Mouse (Mus musculus): ENCODE results near the gene Adamtsl2.

Gene Adamtsl2

DNA sequence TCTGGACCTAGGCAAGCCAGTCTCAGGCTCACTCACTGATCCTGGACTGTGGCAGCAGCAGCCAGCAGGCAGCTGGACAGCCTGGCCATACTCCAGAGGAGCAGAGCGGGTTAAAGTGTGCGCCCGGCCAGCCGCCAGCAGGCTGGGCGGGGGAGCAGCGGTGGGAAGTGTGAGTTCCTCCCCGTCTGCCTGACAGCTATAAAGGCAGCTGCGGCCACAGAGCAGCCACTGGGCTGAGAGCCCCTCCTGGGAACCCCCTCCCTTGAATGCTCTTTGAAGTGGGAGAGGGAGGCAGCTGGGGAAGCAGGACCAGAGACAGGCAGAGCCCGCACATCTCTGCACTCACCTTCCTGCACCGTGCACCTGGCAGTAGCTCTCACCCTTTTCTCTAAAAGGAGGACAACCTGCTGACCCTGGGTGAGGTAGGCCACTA lies at the start of gene Adamtsl2:
Gene Adamtsl2 (plus strand): TSS at position 228 of the 433 bp plus-strand sequence.
- DNase-seq (ENCODE audit: low spot score), result peak; percentile 81

DNA sequence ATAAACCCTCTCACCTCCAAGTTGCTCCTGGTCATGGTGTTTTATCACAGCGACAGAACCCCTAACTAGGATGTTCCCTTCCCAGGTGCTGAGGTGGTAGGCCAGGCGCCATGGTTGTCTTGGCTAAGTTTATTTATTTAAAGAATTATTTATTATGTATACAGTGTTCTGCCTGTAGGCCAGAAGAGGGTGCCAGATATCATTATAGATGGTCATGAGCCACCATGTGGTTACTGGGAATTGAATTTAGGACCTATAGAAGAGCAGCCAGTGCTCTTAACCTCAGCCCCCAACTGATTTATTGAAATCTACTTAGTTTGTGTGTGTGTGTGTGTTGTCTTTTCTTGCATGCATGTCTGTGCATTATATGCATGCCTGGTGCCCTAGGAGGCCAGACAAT lies 46.8 kb upstream of the Adamtsl2 start:
- no peak for DNase-seq (ENCODE audit: low spot score)

DNA sequence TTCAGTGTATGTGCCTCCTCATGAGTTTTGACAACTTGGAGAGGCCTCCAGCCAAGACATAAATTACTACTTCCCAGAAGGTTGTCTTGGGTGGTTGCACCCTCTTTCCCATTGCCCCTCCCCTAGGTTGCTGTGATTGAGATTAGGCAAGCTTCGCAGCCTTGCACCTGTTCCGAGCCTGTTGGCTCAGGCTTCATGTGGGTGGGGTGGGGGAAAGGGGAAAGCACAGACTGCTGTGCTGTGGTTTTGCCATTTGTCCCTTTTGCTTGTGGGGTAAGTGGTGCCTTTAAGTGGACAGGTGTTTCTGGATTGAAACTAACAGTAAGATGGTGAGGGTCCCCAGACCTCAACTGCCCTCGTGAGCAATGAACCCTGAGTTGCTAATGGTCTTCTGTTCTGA lies 43.2 kb upstream of the Adamtsl2 start:
- DNase-seq (ENCODE audit: low spot score), result no peak

DNA sequence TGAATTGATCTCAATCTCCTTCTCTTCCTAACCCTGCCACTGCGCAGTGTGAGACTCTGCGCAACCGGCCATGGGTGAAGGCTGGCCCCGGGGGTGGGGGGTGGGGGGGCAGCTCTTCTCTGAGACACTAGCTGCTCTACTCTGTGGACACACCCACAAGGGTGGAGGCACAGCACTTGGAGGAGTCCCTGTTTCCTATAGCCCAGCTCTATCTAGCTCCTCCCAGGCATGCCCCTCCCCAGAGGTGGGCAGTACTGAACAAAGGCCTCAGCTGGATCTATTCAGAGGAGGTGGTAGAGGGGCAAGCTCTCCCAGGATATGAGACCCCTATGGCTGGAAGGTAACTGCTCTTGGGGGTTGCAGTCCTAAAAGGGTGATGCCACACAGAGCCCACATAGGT lies 42.2 kb upstream of the Adamtsl2 start:
- no peak for DNase-seq (ENCODE audit: low spot score)

DNA sequence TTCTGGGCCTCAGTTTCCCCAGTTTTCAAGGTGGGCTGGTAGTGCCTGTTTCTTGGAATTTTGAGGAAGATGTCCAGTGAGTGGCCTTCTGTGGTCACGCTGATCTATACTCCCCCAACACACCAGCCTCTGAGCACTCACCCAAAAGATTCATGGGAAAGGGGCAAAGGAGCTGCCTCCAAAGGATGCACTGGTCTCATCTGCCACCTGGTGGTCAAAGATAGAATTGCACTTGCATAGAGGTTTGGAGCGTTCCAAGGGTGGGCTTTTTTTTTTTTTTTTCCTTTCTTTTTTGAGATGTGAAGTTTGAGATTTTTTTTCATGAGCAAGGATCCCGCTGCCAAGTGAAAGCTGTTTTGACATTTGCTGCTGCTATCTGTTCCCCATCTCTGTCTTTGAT lies 40.6 kb upstream of the Adamtsl2 start:
- peak; percentile 74 for DNase-seq (ENCODE audit: low spot score)

DNA sequence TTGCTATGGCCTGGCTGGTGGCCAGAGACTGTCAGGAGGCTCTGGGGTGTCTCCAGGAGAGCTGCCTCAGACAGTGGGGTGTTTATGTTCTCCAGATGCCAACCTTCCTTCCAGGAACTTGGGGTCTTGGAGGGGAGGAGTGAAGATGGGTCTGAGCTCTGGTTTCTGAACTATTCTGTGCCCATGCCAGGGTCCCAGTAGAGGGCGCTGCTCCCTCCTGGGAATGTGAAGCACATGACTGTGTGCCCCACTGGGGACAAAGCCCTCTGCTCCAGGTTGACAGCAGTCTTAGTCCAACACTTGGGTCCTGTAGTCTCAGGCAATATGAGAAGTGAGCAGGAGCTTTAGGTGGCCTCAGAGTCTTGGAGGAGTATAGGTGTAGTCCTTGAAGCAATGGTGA lies 39.9 kb upstream of the Adamtsl2 start:
- no peak for DNase-seq (ENCODE audit: low spot score)

DNA sequence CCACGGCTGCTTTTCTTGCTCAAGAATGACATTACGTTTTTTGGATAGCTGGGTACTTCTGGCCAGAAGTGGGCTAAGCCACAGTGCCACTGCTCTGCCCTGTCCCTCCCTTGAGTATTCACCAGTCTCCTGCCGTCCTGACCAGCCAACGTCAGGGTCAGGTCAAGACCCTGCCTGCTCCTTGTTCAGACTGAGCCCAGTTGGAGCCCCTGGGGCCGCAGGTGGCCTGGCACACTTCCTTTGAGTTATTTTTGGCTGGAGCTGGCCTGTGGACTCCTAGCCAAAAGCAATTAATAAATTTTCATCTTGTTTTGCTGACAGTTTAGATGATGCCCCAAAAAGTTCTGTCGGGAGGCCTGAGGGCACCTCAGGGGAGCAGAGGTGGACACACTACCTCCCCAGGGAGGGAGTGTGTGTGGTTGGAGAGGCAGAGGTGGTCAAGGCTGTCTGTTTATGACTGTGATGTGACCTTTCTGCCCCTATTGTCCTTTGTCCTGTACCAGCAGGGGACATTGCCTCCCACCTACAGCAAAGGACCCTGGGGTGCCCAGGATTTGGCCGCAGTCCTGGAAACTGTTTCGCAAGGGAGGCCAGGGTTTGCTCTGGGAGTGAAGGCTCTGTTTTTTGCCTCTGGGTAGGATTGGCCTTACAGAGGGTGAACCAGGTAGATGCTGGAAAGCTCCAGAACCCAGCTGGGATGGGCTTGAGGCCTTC lies 36.9 kb upstream of the Adamtsl2 start:
- no peak for DNase-seq (ENCODE audit: low spot score)

- peak; percentile 82 for DNase-seq (ENCODE audit: low spot score)
Measured at GRCm38 (mm10) chr2:27043461-27043860, 35.7 kb upstream of the Adamtsl2 start.

DNA sequence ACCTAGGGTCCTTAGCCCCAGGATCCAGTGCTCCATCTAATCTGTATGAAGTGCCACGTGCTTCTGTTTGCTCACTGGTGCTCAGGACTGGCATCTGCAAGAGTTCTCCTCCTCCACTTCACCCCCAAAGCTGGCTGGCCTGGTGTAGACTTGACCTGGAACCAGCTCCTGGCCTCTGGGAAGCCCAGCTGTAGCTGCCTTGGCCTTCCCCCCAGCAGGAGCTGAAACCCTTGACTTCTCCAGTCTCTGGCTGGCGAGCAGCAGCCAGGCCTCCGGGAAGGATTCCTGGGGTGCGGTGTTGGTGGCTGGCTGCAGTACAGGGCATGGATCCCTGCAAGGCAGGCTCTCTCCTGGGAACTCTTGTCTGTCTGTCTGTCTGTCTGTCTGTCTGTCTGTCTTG lies 35.0 kb upstream of the Adamtsl2 start:
- DNase-seq (ENCODE audit: low spot score), result no peak

DNA sequence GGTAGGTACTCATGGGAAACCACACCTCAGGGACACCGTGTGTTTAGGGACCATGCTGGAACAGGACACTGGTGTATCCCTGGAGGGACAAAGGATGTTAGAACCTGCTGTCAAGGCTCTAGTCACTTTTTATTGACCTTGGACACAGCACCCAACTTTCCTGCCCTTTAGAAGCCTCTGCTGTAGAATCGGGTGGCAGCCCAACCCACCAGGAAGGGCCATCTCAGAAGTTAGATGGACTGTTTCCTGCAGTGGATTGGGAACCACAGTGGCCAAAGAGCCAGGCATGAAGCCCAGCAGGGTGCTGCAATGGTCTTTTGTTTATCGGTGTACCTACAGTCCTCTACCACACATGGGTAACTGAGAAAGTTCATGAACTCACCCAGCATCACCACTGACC lies 34.5 kb upstream of the Adamtsl2 start:
- no peak for DNase-seq (ENCODE audit: low spot score)

DNA sequence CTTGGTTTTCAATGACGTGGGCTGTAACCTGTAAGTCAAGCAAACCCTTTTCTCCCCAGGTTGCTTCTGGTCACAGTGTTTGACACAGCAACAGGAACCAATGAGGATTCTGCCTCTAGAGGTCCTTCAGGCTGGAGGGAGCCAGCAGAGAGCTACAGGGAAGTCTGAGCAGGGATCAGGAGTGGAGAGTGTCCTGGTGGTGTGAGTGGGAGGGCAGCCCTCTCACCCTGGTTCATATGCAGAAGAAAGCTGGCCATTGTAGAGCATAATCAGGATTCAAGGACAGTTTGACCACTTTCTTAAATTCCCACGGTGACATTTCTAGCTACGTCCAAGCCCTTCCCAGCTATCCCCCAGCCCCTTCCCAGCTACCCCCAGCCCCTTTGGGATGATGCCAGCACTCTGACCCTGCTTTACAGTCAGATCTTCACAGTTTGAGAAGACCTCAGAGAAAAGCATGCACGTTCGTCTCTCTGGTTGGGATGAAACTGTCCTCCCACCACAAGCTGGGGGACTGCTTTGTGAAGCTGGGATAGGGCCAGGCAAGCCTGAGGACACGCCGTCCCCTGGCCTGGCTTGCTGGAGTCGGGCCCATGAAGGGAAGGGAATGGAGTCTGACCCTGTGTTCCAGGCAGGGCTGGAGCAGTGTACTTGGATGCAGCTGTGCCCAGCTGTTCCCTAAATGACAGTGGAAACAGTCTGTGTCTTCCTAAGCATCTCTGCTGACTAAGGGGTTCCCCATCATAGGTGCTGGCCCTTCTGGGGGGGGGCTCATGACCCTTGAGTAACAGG lies 33.0 kb upstream of the Adamtsl2 start:
- peak; percentile 78 for DNase-seq (ENCODE audit: low spot score)

- DNase-seq (ENCODE audit: low spot score), result no peak
Measured at GRCm38 (mm10) chr2:27049408-27049807, 29.8 kb upstream of the Adamtsl2 start.

- DNase-seq (ENCODE audit: low spot score), result no peak
Measured at GRCm38 (mm10) chr2:27058251-27058650, 20.9 kb upstream of the Adamtsl2 start.

DNA sequence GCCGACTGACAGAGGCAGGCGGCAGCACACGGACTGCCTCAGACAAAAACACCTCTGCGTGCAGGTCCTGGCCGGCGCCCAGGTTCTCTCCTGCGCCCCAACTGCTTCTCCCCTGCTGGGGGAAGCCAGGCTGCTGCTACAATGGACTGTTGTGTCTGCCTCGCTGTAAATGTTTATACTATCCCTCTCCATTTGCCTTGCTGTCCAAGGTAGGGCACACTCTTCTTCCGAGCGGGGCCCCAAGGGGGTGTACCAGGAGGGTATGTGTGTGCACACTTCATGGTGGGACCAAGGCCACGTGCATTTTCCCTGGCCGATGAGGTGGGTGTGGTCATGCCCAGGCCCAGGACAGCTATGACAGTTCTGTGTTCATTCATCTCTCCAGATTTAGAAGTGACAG lies 20.4 kb upstream of the Adamtsl2 start:
- DNase-seq (ENCODE audit: low spot score), result no peak

DNA sequence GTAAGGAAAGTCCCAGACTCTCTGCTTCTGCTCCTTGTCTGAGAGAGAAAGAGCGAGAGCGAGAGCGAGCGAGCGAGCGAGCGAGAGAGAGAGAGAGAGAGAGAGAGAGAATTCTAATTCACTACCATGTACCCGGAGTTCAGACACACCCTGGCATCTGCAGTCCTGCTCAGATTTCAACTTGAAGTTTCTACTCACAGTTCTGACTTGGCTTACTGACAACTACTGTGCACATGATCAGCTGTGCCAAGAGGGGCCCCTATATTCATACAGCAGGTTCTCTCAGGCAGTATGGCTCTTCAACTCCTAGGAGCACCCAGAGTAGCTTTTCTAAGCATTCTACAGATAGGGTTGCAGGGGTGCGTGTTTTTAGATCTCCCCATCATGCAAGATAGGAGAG lies 20.0 kb upstream of the Adamtsl2 start:
- DNase-seq (ENCODE audit: low spot score), result no peak

GRCm38 (mm10) chr2:27067124-27067523 lies 12.1 kb upstream of the Adamtsl2 start:
- no peak for DNase-seq (ENCODE audit: low spot score)

DNA sequence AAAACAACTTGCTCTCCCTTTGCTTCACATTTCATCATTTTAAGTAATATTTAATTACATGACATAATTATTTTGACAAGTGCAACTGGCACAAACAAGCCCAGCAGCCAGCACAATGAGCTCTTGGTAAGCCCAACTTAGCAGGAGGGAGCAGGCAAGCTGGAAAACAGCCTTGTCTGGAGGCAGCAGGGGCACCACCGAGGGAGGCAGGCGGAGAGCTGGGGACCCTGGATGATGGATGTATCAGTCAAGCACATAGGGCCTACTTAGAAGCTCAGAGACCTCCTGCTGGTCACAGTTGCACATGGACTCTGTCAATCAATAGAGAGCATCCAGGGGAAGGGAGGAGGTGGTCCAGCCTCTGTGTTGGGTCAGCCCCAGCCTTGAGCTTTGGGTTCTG lies 11.2 kb upstream of the Adamtsl2 start:
- no peak for DNase-seq (ENCODE audit: low spot score)

DNA sequence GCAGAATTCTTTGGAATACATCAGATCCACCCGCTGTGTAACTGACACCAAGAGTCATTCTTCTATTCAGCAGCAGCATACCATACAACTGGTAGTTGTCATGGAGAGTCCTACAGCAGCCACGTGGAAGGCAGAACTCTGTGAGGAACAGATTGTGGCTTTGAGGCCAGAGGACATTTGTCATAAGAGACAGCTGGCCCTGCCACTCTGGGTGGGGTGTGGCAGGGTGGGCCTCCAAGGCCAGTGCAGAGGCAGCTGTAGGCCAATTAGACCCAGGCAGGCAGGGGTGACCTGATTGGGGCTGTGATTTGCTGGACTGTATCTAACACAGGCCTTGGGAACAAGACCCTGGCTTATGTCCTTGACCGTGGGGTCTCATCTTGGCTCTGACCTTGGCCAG lies 9.5 kb upstream of the Adamtsl2 start:
- DNase-seq (ENCODE audit: low spot score), result no peak

DNA sequence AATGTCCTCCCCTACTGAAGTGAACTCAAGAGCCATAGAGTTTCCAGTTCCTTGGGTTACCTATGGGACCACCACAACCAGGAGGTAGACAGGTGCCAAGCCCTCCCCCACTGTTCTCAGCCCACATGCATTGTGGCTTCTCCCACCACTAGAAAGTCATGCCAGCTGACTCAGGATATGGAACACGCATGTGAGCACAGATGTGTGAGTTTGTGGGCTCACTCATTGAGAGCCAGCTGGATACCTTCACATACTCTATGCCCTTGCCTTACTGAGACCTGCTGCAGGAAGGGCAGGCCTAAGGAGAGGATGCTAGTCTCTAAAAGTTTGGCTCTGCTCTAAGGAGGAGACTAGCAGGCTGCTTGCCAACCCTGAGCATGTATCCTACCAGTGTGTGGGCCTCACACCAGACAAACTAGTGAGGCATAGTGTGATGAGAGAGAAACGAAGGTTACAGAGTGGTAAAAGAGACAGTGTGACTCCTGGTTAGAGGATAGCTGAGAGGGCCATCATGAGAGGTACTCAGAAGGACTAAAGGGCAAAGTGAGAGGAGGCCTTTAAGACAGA lies 8.8 kb upstream of the Adamtsl2 start:
- no peak for DNase-seq (ENCODE audit: low spot score)

DNA sequence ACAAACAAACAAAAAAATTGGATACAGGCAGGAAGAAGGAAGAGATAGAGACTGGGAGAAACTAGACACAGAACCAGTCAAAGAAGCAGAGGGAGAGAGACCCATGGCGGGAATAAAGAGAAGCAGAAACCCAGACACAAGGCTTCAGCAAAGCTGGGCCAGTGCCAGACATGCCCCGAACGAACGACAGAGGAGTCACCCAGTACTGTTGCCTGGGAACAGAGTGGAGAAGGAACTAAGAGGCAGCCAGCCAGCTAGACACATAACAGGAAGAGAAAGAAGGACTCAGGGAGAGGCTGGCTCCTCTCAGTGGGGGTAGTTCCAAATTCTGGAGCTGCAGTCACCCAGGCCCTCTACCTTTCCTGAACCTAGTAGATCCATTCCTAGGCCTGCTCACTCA lies 8.0 kb upstream of the Adamtsl2 start:
- DNase-seq (ENCODE audit: low spot score), result peak; percentile 62

GRCm38 (mm10) chr2:27071978-27072377 lies 7.2 kb upstream of the Adamtsl2 start, which contains the start of gene Mymk:
Gene Mymk, minus strand, starts transcription at chr2:27072179.
- DNase-seq (ENCODE audit: low spot score), result no peak

DNA sequence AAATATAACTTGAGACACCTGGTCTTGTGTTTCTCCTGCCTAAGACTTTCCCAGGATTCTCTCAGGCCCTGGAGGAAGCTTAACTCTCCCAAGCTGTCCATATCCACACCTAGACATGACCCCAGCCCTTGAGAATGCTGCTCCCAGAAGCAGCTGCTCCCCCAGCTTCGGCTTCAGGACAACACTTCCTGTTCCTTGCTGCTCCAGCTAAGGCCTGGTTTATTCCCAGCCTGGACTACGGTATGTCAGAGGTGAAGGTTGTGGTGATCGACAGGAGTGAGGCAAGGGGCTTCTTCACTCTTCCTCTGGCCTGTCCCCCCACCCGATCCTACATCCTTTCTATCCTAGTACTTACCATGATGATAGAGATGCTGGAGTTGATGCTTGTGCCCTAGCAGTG lies 5.8 kb upstream of the Adamtsl2 start:
- DNase-seq (ENCODE audit: low spot score), result no peak

DNA sequence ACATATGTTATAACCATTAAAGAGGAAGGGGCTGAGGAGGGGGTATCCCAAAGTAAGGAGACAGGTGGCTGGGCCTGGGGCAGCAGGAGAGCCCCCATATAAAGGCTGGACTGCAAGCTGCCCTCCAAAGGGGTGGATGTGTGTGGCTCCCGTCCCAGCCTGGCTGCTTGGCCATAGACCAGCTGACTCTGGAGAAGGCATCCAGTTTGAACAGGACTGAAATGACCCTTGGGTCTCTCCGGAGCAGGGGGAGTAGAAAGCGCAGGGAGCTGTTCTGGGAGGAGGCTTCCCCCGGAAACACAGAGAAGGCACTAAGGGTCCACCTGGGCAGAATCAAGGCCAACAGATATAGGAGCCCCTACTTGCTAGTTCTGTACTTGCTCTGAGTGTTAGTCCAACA lies 4.4 kb upstream of the Adamtsl2 start:
- no peak for DNase-seq (ENCODE audit: low spot score)
